Comparison of ENCODE assay signal across 31 mouse cellular contexts in genomic region chr2:164173394-164173793, GRCm38 (mm10). TPM values are rescaled to one million over a fixed set of nuclear protein-coding genes. Genes with fewer than 3 reads are reported as not detected.
DNase-seq lines count a peak whose midpoint lies in the region; ATAC-seq lines count a peak whose summit lies in the region.
"Had no signal": no experiment of that assay in that cellular context is flagged by ENCODE, and none has a peak within 500 bp of the region (broad histone marks: within the 10 kb centered on the region; RNA-seq: fewer than 3 reads in every experiment).

No protein-coding gene starts in this region.

- H3K4me2 ChIP-seq in heart, embryonic 13.5 days: no peak overlapping the region
- H3K4me2 ChIP-seq: embryonic facial prominence, embryonic 12.5 days; hindbrain, embryonic 12.5 days; liver, embryonic 13.5 days had no signal

- intact Hi-C loops in gastrocnemius, postnatal 14 days (cut with DNase I; ENCODE audit: low total_unique reads): no loop called here

- WGBS in heart, embryonic 13.5 days: 23% methylated on average over 3 of the region's 3 CpGs

- peak; percentile 36 to 46 for DNase-seq in adrenal gland, postnatal 36 days
- no peak for DNase-seq in adrenal gland, postnatal 10 days
- DNase-seq in heart, adult 11 months: no peak
- peak; percentile 26 for DNase-seq in NIH3T3 (ENCODE audit: low read depth)
- DNase-seq in gastrocnemius, postnatal 14 days: peak; percentile 69
- DNase-seq in kidney, postnatal 4 days: no peak
- no peak for DNase-seq in layer of hippocampus, adult 18-20 months (ENCODE audit: low spot score in 2 of 2)
- DNase-seq: cerebellum, adult 11-12 months; cerebellum, postnatal 14 days; forebrain, postnatal 0 days; kidney, postnatal 25 days; liver, embryonic 13.5 days; lung, adult 2 months; right cerebral cortex, postnatal 4 days; thymus, adult 18-20 months; thymus, postnatal 36 days had no signal

- H3K27ac ChIP-seq in heart, embryonic 13.5 days (replicated peaks): peak overlapping the region; percentile 43
- H3K27ac ChIP-seq: embryonic facial prominence, embryonic 12.5 days; heart, embryonic 10.5 days; hindbrain, embryonic 12.5 days; liver, embryonic 13.5 days had no signal

- ATAC-seq in heart, embryonic 13.5 days (ENCODE audit: extremely low read depth, insufficient number of reproducible peaks, low FRiP score, low TSS enrichment): no peak
- ATAC-seq: forebrain, postnatal 0 days; intestine, postnatal 0 days; midbrain, embryonic 16.5 days had no signal

- H3K36me3 ChIP-seq in heart, embryonic 13.5 days: no peaks in the 10 kb centered on the region
- H3K36me3 ChIP-seq: embryonic facial prominence, embryonic 12.5 days; heart, embryonic 10.5 days; hindbrain, embryonic 12.5 days; liver, embryonic 13.5 days had no signal

- no peak overlapping the region for H3K4me3 ChIP-seq in heart, embryonic 13.5 days
- H3K4me3 ChIP-seq: embryonic facial prominence, embryonic 12.5 days; heart, embryonic 10.5 days; hindbrain, embryonic 12.5 days; liver, embryonic 13.5 days; megakaryocyte, embryonic 14.5 days had no signal

- peaks cover 68% of the 10 kb centered on the region for H3K27me3 ChIP-seq in heart, embryonic 13.5 days (replicated peaks)

- no peak overlapping the region for H3K9ac ChIP-seq in heart, embryonic 13.5 days
- H3K9ac ChIP-seq: embryonic facial prominence, embryonic 12.5 days; forebrain, postnatal 0 days; hindbrain, embryonic 12.5 days; liver, embryonic 13.5 days had no signal

- peaks cover 38% of the 10 kb centered on the region for H3K4me1 ChIP-seq in heart, embryonic 13.5 days

- H3K9me3 ChIP-seq in heart, embryonic 13.5 days: no peaks in the 10 kb centered on the region
- H3K9me3 ChIP-seq: embryonic facial prominence, embryonic 12.5 days; heart, embryonic 10.5 days; hindbrain, embryonic 12.5 days; liver, embryonic 13.5 days had no signal

RNA-seq across cellular contexts. Expression of gene Kcns1, which starts 2.5 kb away (rescaled TPM):
- total RNA-seq in adrenal gland, postnatal 36 days (2021): not detected
- under 1 TPM; 0.09 to 0.15 TPM for total RNA-seq in adrenal gland, postnatal 10 days (2021)
- 0.21 and 0.29 TPM in 2 replicates for polyA plus RNA-seq in heart, embryonic 13.5 days (2015; fragmentation: Nextera tagmentation; extraction: Ambion mirVana)
- total RNA-seq in gastrocnemius, postnatal 14 days (2021): 1 to 10 TPM; 1.2 to 2.8 TPM
- 1 to 10 TPM; 5.1 TPM for total RNA-seq in layer of hippocampus, adult 18-20 months (2021)
- polyA plus RNA-seq: forebrain, embryonic 11.5 days; heart, embryonic 10.5 days; kidney, embryonic 14.5 days; liver, embryonic 13.5 days had no signal

RNA-seq across cellular contexts. Expression of gene Wfdc5, which starts 9.1 kb away (rescaled TPM):
- not detected for total RNA-seq in adrenal gland, postnatal 36 days (2021)
- total RNA-seq in adrenal gland, postnatal 10 days (2021): not detected
- not detected in 2 replicates for polyA plus RNA-seq in heart, embryonic 13.5 days (2015; fragmentation: Nextera tagmentation; extraction: Ambion mirVana)
- under 1 TPM; 0.44 to 0.62 TPM for total RNA-seq in gastrocnemius, postnatal 14 days (2021)
- not detected for total RNA-seq in layer of hippocampus, adult 18-20 months (2021)
- total RNA-seq: ES-E14; forebrain, postnatal 0 days; heart, postnatal 10 days; left cerebral cortex, postnatal 36 days had no signal
- polyA plus RNA-seq: embryonic facial prominence, embryonic 12.5 days; forebrain, embryonic 11.5 days; forebrain, postnatal 0 days; heart, embryonic 10.5 days; hindbrain, embryonic 12.5 days; kidney, embryonic 14.5 days; liver, embryonic 13.5 days; midbrain, embryonic 16.5 days; neural tube, embryonic 14.5 days had no signal

RNA-seq across cellular contexts. Expression of gene Wfdc12, which starts 17.0 kb away (rescaled TPM):
- 1 to 10 TPM in 1 of 2 experiments, under 1 TPM in 1; 0.43 to 1.4 TPM for total RNA-seq in adrenal gland, postnatal 36 days (2021)
- total RNA-seq in adrenal gland, postnatal 10 days (2021): not detected
- polyA plus RNA-seq in heart, embryonic 13.5 days (2015; fragmentation: Nextera tagmentation; extraction: Ambion mirVana): not detected in 2 replicates
- total RNA-seq in gastrocnemius, postnatal 14 days (2021): not detected
- total RNA-seq in layer of hippocampus, adult 18-20 months (2021): not detected
- total RNA-seq: ES-E14; forebrain, postnatal 0 days; heart, postnatal 10 days; left cerebral cortex, postnatal 36 days had no signal
- polyA plus RNA-seq: forebrain, embryonic 11.5 days; forebrain, postnatal 0 days; heart, embryonic 10.5 days; hindbrain, embryonic 12.5 days; intestine, postnatal 0 days; kidney, embryonic 14.5 days; liver, embryonic 13.5 days; midbrain, embryonic 16.5 days; neural tube, embryonic 14.5 days; stomach, embryonic 16.5 days had no signal

RNA-seq across cellular contexts. Expression of gene Wfdc15a, which starts 26.5 kb away (rescaled TPM):
- not detected for total RNA-seq in adrenal gland, postnatal 36 days (2021)
- total RNA-seq in adrenal gland, postnatal 10 days (2021): not detected
- not detected in 2 replicates for polyA plus RNA-seq in heart, embryonic 13.5 days (2015; fragmentation: Nextera tagmentation; extraction: Ambion mirVana)
- total RNA-seq in gastrocnemius, postnatal 14 days (2021): not detected
- not detected for total RNA-seq in layer of hippocampus, adult 18-20 months (2021)
- total RNA-seq: forebrain, postnatal 0 days; heart, postnatal 10 days; left cerebral cortex, postnatal 36 days had no signal
- polyA plus RNA-seq: embryonic facial prominence, embryonic 12.5 days; forebrain, embryonic 11.5 days; forebrain, postnatal 0 days; heart, embryonic 10.5 days; hindbrain, embryonic 12.5 days; intestine, postnatal 0 days; kidney, embryonic 14.5 days; limb, embryonic 14.5 days; liver, embryonic 13.5 days; lung, adult 2 months; midbrain, embryonic 16.5 days; neural tube, embryonic 14.5 days; stomach, embryonic 16.5 days had no signal

RNA-seq across cellular contexts. Expression of gene Wfdc15b, which starts 48.1 kb away (rescaled TPM):
- total RNA-seq in adrenal gland, postnatal 36 days (2021): not detected
- not detected for total RNA-seq in adrenal gland, postnatal 10 days (2021)
- polyA plus RNA-seq in heart, embryonic 13.5 days (2015; fragmentation: Nextera tagmentation; extraction: Ambion mirVana): 0.33 TPM in 1 of 2 replicates, not detected in the other
- total RNA-seq in gastrocnemius, postnatal 14 days (2021): not detected
- not detected for total RNA-seq in layer of hippocampus, adult 18-20 months (2021)
- total RNA-seq: ES-E14; forebrain, postnatal 0 days; heart, postnatal 10 days; left cerebral cortex, postnatal 36 days had no signal
- polyA plus RNA-seq: embryonic facial prominence, embryonic 12.5 days; forebrain, embryonic 11.5 days; forebrain, postnatal 0 days; heart, embryonic 10.5 days; hindbrain, embryonic 12.5 days; limb, embryonic 14.5 days; liver, embryonic 13.5 days; midbrain, embryonic 16.5 days; neural tube, embryonic 14.5 days had no signal

Comparison
In these comparisons a context has a peak if more than half of its experiments do, and no peak if none do; other contexts are left out.
1. DNase-seq: peak in adrenal gland, postnatal 36 days (2 of 2), NIH3T3 (single experiment) and gastrocnemius, postnatal 14 days (single experiment); none in adrenal gland, postnatal 10 days (single experiment), heart, adult 11 months (single experiment), kidney, postnatal 4 days (0 of 2) and layer of hippocampus, adult 18-20 months (0 of 2).